Mouse (Mus musculus) right cerebral cortex, postnatal 14 days (tissue): ENCODE results near the gene Gm20890.
"Not testable (repeated sequence)": the region's sequence is repeated elsewhere in the genome, so short reads cannot be mapped to it uniquely, and the experiment has no call there.

Source experiments
- DNase-seq: peaks from one replicate; pipeline ENCODE4 v3.0.0; 2022

The Gm20890 gene

DNA sequence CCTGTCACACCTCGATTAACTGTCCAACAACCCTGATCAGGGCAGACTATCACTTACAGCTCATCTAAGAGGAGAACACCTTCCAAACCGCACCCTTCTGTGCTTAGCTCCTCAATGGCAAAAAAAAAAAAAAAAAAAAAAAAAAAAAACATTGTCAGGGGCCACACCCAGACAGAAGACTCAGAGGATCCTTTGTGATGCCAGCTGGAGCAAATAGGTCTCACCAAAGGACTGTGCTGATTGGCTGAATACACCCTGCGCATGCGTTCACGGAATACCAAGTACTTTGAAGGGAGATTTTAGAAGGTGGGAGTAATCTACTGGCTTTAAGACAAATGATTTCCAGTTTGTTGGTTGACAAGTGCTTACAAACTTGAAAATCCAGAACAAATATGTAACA, at the start of gene Gm20890:
TSS of gene Gm20890 (minus strand) at position 101 of the 400 bp plus-strand sequence.
- DNase-seq = not testable (repeated sequence)
